Mouse (Mus musculus) cerebellum, adult 2 months (tissue): ENCODE data around the gene AC129217.1.

ENCODE experiments used
- CTCF ChIP-seq: fragments of 200-500 bp; IDR thresholded peaks from 2 replicates; pipeline ENCODE4 v1.5.1; 2011; ENCODE audit warnings: low read depth, mild to moderate bottlenecking, control low read depth, low read length, moderate library complexity, borderline replicate concordance; ENCODE audit not compliant: insufficient read depth
- POLR2A ChIP-seq: fragments of 200-500 bp; IDR thresholded peaks from 2 replicates; pipeline ENCODE4 v1.6.1; 2011; ENCODE audit warnings: low read length, control low read depth, borderline replicate concordance; ENCODE audit not compliant: insufficient read depth

DNA sequence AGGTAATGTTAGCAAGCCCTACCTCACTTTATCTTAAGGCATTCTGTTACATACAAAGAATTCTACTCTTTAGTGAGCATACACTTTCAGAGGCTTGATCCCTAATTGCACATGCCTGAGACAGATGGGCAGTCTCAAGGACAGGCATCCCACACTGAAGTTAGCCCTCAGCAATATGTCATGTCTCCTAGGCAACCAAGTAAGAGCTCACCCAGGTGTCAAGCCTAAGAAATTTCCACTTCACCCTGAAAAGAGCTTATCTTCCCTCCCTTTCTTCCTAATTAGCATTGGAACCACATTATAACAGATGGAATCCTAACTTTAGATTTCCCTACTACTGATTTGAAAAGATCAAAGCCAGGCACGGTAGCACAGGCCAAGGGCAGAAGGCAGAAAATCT is 40.4 kb upstream of the AC129217.1 start:
- TF ChIP-seq CTCF (no peak), POLR2A (no peak)
